In genomic region chr13:30902286-30902685, GRCm38 (mm10) we compare ENCODE assay signal across 12 mouse cellular contexts. TPM values are rescaled to one million over a fixed set of nuclear protein-coding genes. Genes with fewer than 3 reads are reported as not detected.
DNase-seq lines count a peak whose midpoint lies in the region.
"Had no signal": no experiment of that assay in that cellular context is flagged by ENCODE, and none has a peak within 500 bp of the region (broad histone marks: within the 10 kb centered on the region; RNA-seq: fewer than 3 reads in every experiment).

No protein-coding gene starts in this region.

- DNase-seq in adrenal gland, postnatal 10 days = peak; percentile 70
- DNase-seq in adrenal gland, adult 8-10 months = no peak
- DNase-seq in Muller cell, postnatal 12 days (ENCODE audit: inconsistent ontology term) = peak; percentile 40
- DNase-seq in adrenal gland, postnatal 14 days = peak; percentile 70
- peak; percentile 24 for DNase-seq in embryo, embryonic 11 days
- DNase-seq in layer of hippocampus, postnatal 14 days (ENCODE audit: low spot score in 2 of 2) = no peak
- DNase-seq in cerebellum, postnatal 25 days = no peak
- DNase-seq: cerebellum, adult 11 months; cerebellum, adult 8-10 months; gastrocnemius, postnatal 36 days; kidney, adult 18-20 months had no signal

RNA-seq across cellular contexts. Expression of gene Hus1b, which starts 45.3 kb away (rescaled TPM):
- under 1 TPM in 1 of 2 experiments, not detected in 1; 0.58 TPM for total RNA-seq in adrenal gland, postnatal 10 days (2021)
- 1 to 10 TPM in 1 of 4 experiments, under 1 TPM in 3; 0.35 to 1.2 (median 0.59) TPM for total RNA-seq in adrenal gland, adult 8-10 months (2022)
- 0.30 TPM in 2 replicates for total RNA-seq in adrenal gland, postnatal 14 days (2021)
- total RNA-seq in layer of hippocampus, postnatal 14 days (2021) = under 1 TPM; 0.43 to 0.55 TPM
- total RNA-seq: gastrocnemius, adult 18-20 months had no signal

Comparison
In these comparisons a context has a peak if more than half of its experiments do, and no peak if none do; other contexts are left out.
1. DNase-seq: peak in adrenal gland, postnatal 10 days (single experiment), Muller cell, postnatal 12 days (single experiment), adrenal gland, postnatal 14 days (single experiment) and embryo, embryonic 11 days (single experiment); none in adrenal gland, adult 8-10 months (single experiment), layer of hippocampus, postnatal 14 days (0 of 2) and cerebellum, postnatal 25 days (0 of 2).